Mouse (Mus musculus) liver, postnatal 0 days (tissue): ENCODE results near the gene Skint6. TPM values are rescaled to one million over a fixed set of nuclear protein-coding genes. Genes with fewer than 3 reads are reported as not detected.
A peak's percentile ranks its signal among the peaks of the same experiment; 100 is the strongest.

ENCODE experiments used
- ATAC-seq: fragments of 200-750 bp; cut with Nextera tagmentation; 2 replicates; pipeline ENCODE4 v1.8.0; 2017; ENCODE audit warnings: mild to moderate bottlenecking, moderate library complexity
- DNase-seq: peaks from one replicate; pipeline ENCODE4 v3.0.0-alpha.2; 2016
- H3K27ac ChIP-seq: fragments of 300-500 bp; sonication (generic); 2 replicates; pipeline ENCODE4 v1.5.1; 2014; ENCODE audit warnings: antibody characterized with exemption, moderate library complexity, mild to moderate bottlenecking, low read depth
- H3K27me3 ChIP-seq: fragments of 300-500 bp; sonication (generic); 2 replicates; pipeline ENCODE4 v1.6.1; 2014; ENCODE audit warnings: low read length, control low read depth, mixed read lengths; ENCODE audit not compliant: insufficient read depth
- H3K36me3 ChIP-seq: fragments of 300-500 bp; sonication (generic); replicated peaks from 2 replicates; pipeline ENCODE4 v1.6.1; 2014; ENCODE audit warnings: mild to moderate bottlenecking, control low read depth, low read length, moderate library complexity, mixed read lengths; ENCODE audit not compliant: insufficient read depth
- H3K4me1 ChIP-seq: fragments of 300-500 bp; sonication (generic); 2 replicates; pipeline ENCODE4 v1.6.1; 2014; ENCODE audit warnings: antibody characterized with exemption, mild to moderate bottlenecking, control low read depth; ENCODE audit not compliant: insufficient read depth
- H3K4me2 ChIP-seq: fragments of 300-500 bp; sonication (generic); 2 replicates; pipeline ENCODE4 v1.6.1; 2014; ENCODE audit warnings: low read depth, mild to moderate bottlenecking, low read length, moderate library complexity, mixed read lengths
- H3K4me3 ChIP-seq: fragments of 300-500 bp; sonication (generic); 2 replicates; pipeline ENCODE4 v1.5.1; 2014; ENCODE audit warnings: low read depth, low read length
- H3K9ac ChIP-seq: fragments of 300-500 bp; sonication (generic); replicated peaks from 2 replicates; pipeline ENCODE4 v1.6.1; 2014; ENCODE audit warnings: mild to moderate bottlenecking, moderate library complexity
- H3K9me3 ChIP-seq: fragments of 300-500 bp; sonication (generic); 2 replicates; pipeline ENCODE4 v1.6.1; 2016; ENCODE audit warnings: mild to moderate bottlenecking, control low read depth, low read length, mixed read lengths
- CTCF ChIP-seq: sonication (generic); IDR thresholded peaks from 2 replicates; pipeline ENCODE4 v1.5.1; 2016; ENCODE audit warnings: antibody characterized with exemption, low read depth
- EP300 ChIP-seq: IDR thresholded peaks from 2 replicates; pipeline ENCODE4 v1.6.1; 2016; ENCODE audit warnings: antibody characterized with exemption, low read depth, mild to moderate bottlenecking
- WGBS: fragments of 180-500 bp; shearing (Covaris S2); extraction: QIAGEN DNeasy Blood & Tissue Kit; methylation state at CpG from one replicate; pipeline ENCODE4 v1.1.7; 2014; ENCODE audit not compliant: insufficient replicate concordance; 5-methylcytosine and 5-hydroxymethylcytosine counted together
- polyA plus RNA-seq: library from polyadenylated mRNA; unstranded; fragments of >200 nt; fragmentation: Nextera tagmentation; extraction: Ambion mirVana; gene quantifications from 2 replicates; pipeline ENCODE4 v1.2.1, GENCODE M21; 2015

The Skint6 gene
- polyA plus RNA-seq, 1 experiment from 2014 or later = not detected

DNA sequence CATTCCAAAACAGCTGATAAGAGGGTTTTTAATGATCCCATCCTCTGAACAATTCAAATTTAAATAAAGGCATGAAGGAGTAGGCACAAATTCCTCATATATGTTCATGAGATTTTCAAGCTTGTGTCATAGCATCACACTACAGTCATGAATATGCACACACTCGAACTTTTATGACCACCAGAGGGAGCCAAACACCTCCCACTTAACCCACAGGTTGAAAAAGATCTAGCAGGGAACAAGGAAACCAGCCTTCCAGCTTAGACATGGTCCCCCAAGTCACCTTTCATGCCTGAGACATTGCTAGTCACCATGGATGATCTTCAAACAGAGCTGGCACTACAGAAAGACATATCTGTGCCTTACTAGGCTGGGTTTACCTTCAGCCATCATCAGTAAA lies 496.1 kb downstream of the Skint6 start:
- H3K4me1 ChIP-seq = no peaks in the 10 kb centered on the region
- H3K36me3 ChIP-seq = no peaks in the 10 kb centered on the region
- no peak overlapping the region for H3K4me3 ChIP-seq
- TF ChIP-seq CTCF (peak; percentile 57), EP300 (no peak)
- WGBS = 0% methylated on average over 1 of the region's 1 CpGs
- H3K9ac ChIP-seq = no peak overlapping the region
- no peak overlapping the region for H3K27ac ChIP-seq
- no peak overlapping the region for H3K4me2 ChIP-seq
- no peaks in the 10 kb centered on the region for H3K27me3 ChIP-seq
- peak; percentile 32 for DNase-seq
- no peaks in the 10 kb centered on the region for H3K9me3 ChIP-seq
- ATAC-seq = no peak

DNA sequence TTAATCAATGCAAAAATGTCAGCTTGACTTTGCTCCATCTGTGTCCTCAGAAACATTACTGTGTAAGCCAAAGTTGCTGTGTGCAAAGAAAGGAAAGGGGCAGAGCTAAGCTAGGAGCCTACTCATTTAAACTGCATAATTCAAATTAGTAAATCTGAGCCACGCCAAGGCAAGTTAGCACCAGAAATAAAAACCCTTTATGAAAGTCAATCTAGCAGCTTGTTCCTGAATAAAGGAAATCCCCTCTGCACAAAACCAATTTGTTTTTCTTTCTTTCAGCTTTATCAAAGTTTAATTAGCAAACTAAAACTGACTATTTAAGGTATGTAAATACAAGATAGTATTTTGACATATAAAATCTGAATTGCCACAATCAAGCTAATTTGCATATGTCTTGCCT lies 512.0 kb downstream of the Skint6 start, which contains the start of gene Skint10:
Gene Skint10, minus strand, starts transcription at position 101 of the 400 bp plus-strand sequence.
- no peak for DNase-seq
- no peak for TF ChIP-seq EP300
- H3K4me1 ChIP-seq = no peaks in the 10 kb centered on the region
- H3K9ac ChIP-seq = no peak within 1 kb of the TSS
- no peaks in the 10 kb centered on the region for H3K9me3 ChIP-seq
- 62% methylated on average over 1 of the region's 1 CpGs for WGBS
- H3K4me3 ChIP-seq = no peak within 1 kb of the TSS
- no peak for ATAC-seq
- no peaks in the 10 kb centered on the region for H3K36me3 ChIP-seq
- no peaks in the 10 kb centered on the region for H3K27me3 ChIP-seq
- H3K4me2 ChIP-seq = no peak within 1 kb of the TSS
- no peak within 1 kb of the TSS for H3K27ac ChIP-seq
